Mouse (Mus musculus) adrenal gland, adult 2 months (tissue): Measurements from ENCODE around the gene Megf11. TPM values are rescaled to one million over a fixed set of nuclear protein-coding genes. Genes with fewer than 3 reads are reported as not detected.

Experiments used
- DNase-seq: peaks from one replicate; pipeline ENCODE4 v3.0.0; 2021
- polyA plus RNA-seq: library from polyadenylated mRNA; depleted of rRNA; stranded (reverse); fragments of >200 nt; gene quantifications from 2 replicates; pipeline ENCODE4 v1.2.3, GENCODE M21; 2012
- total RNA-seq, 2 experiments: library from RNA; stranded (reverse); gene quantifications; 2 replicates each; pipeline ENCODE4 v1.2.3; 2021

The Megf11 gene
- total and polyA plus RNA-seq, 3 experiments, result 0.43 to 1.7 (median 1.2) TPM

- DNase-seq, result no peak
Observed at GRCm38 (mm10) chr9:64520747-64521283, 135.4 kb downstream of the Megf11 start.

DNA sequence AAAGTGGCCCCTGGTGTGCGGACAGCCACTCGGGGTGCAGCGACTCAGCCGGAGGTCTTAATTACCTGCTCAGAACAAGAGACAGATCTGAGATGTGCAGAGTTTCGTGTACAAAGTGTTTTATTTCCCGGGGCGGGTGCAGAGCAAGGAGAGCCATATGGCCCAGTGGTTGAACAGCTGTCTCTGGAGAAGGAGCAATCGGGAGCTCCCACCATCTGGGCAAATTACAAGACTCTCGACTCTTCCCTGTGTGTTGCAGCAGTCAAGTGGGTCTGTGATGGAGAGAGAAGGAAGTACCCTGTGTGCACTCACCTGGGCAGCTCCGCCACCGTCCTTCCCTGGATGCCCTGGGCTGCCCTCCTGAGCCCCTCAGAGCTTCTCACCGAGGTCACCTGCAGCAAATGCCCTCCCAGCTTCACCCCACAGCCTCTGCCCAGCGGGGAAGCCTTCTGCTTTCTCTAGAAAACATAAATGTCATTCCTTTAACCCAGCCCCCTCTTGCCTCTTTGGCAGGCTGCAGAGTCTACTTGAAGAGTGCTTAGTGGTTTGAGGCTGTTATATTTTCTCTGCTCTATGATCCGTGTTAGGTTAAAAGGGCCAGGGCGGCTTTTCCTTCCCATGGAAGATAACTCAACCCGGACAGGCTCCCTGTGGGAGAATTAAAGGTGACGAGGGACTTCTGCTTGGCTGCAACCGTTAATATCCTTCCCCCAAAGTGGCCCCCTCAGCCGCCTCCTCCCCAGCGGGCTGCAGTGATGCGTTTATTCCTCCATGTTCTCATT lies 138.0 kb downstream of the Megf11 start:
- DNase-seq, result no peak

DNA sequence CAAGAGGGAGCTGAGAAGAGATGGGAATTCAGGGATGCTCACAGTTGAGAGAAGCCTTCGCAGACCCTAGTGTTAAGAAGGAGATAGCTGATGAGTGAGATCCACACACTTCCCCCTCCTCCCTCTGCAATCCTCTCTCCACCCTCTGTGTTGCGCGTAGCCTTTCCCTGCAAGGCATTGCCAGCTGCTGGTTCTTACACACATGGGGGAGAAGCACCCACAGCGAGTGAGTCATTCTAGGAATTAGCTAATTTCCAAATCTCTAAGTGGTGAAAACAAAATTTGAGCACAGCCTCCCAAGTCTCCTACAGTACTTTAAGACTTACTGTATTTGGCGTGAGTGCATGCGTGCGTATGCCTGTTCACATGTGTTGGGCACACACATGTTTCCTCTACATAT lies 142.6 kb downstream of the Megf11 start:
- DNase-seq, result no peak

DNA sequence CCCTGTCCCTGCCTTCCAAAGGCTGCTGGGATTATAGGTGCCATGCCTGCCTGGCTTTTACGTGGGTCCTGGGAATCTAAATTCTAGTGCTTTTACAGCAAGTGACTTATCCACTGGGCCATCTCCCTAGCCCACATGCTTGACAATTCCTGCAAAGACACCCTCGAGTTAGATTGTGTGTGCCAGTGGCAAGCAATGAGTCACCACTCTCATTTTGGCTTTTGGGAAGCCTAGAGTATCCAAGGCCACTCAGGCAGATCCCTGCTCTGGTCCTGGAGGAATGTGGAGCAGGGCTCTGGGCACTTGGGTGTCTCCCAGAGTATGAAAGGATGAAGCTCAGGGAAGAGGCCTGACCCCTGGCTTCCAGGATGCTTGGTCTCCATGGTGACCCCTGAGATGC lies 143.2 kb downstream of the Megf11 start:
- DNase-seq, result peak; percentile 53

DNA sequence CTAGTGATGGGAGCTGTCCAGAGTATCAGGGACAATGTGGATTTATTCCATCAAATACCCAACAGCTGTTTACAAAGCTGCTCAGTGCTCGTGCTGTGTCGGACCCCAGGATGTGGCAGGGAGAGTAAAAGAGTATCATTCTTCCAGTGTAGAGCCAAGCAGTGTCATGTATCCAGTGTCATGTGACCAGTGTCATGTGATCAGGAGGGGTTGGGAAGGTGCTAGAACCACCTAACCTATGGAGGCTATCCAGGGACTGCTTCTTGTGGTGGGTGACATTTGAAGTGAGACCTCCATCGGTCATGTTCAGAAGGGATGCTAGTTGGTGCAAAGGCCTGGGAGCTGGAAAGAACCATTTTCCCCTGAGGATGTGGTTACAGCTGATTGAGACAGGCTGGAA lies 146.5 kb downstream of the Megf11 start:
- DNase-seq, result no peak

GRCm38 (mm10) chr9:64532711-64533242 lies 147.4 kb downstream of the Megf11 start:
- DNase-seq, result no peak

DNA sequence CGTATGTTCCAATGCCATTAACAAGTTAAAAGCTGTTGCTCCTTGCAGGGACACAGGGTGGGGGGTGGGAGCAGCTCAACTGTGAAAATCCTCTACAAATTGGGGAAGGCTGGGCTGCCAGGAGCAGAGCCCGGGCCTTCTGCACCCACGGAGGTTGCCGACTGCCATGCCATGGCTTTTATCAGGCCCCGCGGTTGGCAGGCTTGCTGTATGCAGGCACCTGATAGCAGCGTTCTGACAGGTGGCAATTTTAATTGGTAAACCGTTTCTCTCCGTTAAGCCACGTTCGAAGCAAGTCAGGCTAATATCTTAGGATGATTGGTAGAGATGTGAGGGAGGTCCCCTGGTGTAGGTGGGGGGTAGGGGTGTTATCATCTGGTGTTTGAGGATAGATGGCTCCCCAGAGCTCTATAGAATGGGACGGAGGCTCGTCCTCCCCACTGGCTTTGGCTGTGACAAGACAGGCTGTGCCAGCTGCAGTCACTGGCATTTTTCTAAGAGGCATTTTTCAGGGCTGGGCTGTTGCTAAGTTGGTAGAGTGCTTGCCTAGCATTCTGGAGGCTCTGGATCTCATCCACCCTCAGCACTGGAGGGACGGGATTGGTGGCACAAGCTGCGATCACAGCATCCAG lies 148.2 kb downstream of the Megf11 start:
- DNase-seq, result no peak

GRCm38 (mm10) chr9:64534313-64534712 lies 148.9 kb downstream of the Megf11 start:
- no peak for DNase-seq

- no peak for DNase-seq
Observed at GRCm38 (mm10) chr9:64534856-64535539, 149.6 kb downstream of the Megf11 start.

DNA sequence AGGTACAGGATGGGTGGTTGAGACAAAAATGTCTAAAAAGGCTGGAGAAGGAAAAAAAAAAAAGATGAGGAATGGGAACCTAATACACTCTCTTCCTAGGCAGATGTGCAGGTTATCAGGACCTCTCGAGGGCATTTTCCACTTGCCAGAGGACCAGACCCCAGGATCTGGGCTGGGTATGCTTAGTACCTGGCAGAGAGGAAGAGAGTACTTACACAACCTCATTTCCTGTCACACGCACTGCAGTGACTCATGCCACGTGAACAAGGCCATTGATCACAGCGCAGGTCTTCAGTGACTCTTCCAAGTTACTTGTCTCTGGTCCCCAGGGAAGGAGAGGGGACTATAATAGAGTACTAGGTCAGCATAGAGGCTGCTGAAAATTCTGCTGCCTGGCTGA lies 152.4 kb downstream of the Megf11 start:
- peak; percentile 58 for DNase-seq

GRCm38 (mm10) chr9:64542246-64542645 lies 156.8 kb downstream of the Megf11 start:
- DNase-seq, result no peak

- no peak for DNase-seq
Observed at GRCm38 (mm10) chr9:64543125-64543524, 157.7 kb downstream of the Megf11 start.

DNA sequence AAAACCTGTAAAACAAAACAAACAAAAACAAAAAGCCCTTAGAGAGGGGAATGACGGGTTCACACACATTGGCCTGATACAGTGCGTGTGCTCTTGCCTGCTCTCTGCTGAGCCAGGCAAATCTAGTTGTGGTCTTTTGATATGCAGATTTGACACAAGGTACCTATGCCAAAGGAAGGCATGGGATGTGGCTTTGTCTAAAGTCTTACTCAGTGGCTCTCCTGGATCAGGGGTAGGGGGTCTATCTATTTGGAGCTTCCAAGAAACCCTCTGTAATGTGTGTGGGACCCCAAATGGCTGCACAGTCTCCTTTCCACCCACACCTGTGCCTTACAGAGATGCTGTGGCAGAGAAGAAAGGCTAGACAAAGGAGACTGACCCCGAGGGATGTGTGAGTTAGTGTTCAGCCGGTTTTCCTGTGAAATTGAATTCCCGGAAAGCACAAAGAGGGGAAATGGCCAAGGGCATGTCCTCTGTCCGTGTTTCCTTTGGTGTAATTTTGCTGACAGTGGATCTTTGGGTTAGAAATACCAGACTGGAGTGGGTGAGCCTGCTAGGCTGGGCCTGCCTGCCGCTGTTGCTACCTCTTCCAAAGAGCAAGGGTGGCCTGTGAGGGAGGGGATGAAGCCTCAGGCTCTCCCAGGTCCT lies 161.0 kb downstream of the Megf11 start:
- peak; percentile 6 for DNase-seq

DNA sequence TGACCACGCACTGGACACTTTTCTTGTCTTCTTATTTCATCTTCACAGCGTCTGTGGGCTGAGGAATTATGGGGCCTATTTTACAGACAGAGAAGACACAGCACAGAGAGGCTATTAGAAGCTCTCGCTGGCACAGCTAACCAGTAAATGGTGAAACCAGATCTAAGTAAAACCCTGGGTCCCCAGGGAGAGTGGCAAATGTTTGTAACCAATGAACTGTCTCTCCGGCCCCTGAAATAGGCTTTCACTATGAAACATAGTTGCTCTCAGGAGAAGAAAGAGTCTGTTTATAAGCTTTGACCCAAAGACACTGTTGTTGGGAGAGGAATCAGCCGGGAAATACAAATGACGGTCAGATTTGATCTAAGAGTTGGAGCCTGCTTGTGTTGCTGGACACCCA lies 162.9 kb downstream of the Megf11 start:
- DNase-seq, result no peak

DNA sequence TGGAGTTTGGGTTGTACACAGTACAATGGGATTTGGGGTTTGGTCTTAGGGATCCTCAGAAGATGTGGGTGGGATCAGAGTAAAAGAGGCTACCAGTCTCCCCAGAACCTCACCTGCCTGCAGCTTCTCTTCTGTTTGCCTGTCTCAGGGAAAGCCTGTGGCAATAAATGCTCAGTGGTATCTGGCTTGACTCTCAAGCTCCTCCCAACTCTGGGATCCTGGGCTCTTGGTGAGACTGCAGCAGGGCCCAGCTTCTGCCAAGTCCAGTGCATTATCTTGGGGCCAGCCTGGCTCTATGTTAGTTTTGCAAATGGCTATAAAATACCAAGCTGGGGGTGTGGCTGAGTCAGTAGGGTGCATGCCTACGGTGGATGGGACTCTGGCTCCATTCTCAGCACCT lies 165.9 kb downstream of the Megf11 start:
- no peak for DNase-seq

GRCm38 (mm10) chr9:64552046-64552445 lies 166.6 kb downstream of the Megf11 start:
- DNase-seq, result no peak

DNA sequence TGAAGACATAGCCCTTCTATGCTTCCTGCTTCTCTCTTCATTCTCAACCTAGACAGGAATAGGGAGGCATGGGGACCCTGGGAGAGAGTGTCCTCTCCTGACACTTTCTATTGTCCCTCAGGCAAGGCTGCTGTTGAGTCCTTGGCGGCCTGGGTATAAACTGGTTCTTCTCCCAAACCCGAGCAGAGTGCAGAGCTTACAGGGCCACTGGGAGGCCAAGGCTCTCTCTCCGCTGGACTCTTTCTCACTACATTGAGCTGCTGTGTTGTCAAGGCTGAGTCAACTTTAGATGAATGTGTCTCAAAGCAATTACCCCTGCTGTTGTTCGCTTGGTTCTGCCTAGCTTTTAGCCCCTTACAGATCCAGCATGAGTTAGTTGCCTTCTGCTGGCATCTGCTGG lies 168.0 kb downstream of the Megf11 start:
- DNase-seq, result peak; percentile 62

DNA sequence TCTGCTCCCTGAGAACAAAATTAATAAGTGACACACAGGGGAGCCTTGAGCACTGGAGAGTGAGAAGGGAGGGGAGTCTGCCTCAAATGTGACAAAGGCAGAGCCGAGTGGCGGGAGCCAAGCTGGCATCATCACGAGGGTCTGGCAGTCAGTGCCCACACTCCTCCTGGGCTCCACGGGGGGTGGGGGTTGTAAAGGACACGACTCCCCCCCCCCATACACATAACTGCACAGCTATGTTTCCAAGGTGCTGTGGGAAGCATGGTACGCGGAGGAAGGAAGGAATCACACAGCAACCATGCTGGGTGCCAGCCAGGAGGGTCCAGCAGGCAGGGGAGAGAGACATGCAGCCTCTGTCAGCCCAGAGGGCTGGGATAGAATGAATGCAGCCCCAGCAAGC lies 170.2 kb downstream of the Megf11 start:
- no peak for DNase-seq

GRCm38 (mm10) chr9:64557110-64557745 lies 171.8 kb downstream of the Megf11 start:
- no peak for DNase-seq

GRCm38 (mm10) chr9:64557846-64558530 lies 172.6 kb downstream of the Megf11 start:
- DNase-seq, result no peak

DNA sequence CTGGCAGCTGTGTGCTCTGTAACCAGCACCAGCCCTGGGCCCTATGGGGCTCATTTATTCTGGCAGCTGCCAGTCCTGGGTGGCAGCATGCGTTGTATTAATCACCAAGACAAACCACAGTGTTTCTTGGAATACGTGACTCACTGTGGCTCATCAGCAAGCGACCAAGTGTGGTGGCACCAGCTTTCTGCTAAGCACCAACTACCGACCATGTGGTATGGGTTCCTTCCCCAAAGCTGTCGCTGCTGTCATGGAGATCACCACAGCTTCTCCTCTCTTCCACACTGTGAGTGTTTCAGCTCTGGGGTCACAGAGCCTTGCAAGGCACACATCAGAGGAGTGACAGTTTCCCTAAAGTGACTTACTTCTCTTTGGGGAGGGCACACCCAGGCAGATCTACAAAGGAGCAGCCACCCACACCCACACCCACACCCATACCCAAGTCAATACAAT lies 178.9 kb downstream of the Megf11 start:
- DNase-seq, result peak; percentile 55
